27 mouse cellular contexts compared by ENCODE assay signal in the genomic region with DNA sequence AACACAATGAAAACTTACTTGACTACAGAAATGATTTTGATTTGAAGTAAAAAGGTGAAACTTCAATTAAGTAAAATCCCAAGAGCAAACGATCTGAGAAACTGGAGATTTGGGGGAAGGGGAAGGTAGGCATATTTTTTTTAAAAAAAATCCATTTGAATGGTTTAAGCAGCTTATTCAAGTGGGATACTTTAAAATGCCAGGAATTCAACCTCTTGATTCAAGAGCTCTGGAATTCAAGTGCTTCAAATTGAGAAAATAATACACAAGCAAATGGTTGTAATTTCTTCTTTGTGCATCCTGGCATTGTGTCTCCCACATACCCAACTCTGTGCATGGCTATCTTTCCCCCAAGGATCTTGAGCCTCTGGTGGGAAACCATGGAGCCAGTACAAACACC.
DNase-seq lines count a peak whose midpoint lies in the region; ATAC-seq and TF ChIP-seq lines count a peak whose summit lies in the region.
"Had no signal": no experiment of that assay in that cellular context is flagged by ENCODE, and none has a peak within 500 bp of the region (broad histone marks: within the 10 kb centered on the region; RNA-seq: fewer than 3 reads in every experiment).

No protein-coding gene starts in this region.

- no peak overlapping the region for H3K4me3 ChIP-seq in lung, embryonic 14.5 days (ENCODE audit: low read depth, low read length)
- H3K4me3 ChIP-seq in lung, postnatal 0 days (ENCODE audit: low read depth, low read length): no peak overlapping the region
- no peak overlapping the region for H3K4me3 ChIP-seq in embryonic fibroblast, embryonic 13.5 days (ENCODE audit: insufficient read depth, low read length)
- H3K4me3 ChIP-seq: embryonic facial prominence, embryonic 15.5 days; erythroblast, embryonic 14.5 days; forebrain, embryonic 12.5 days; forebrain, embryonic 15.5 days; heart, embryonic 12.5 days; heart, embryonic 15.5 days; hindbrain, embryonic 10.5 days had no signal

- peak overlapping the region; percentile 67; the same call in 1 of the 2 replicates for H3K27ac ChIP-seq in lung, embryonic 14.5 days (ENCODE audit: low read depth)
- 0 out of 2 replicates have a peak overlapping the region, but pooled peaks have one; percentile 14 for H3K27ac ChIP-seq in lung, postnatal 0 days (ENCODE audit: low read length)
- H3K27ac ChIP-seq in embryonic fibroblast, embryonic 13.5 days (ENCODE audit: insufficient read depth, low read length): peak overlapping the region; percentile 89
- H3K27ac ChIP-seq: embryonic facial prominence, embryonic 15.5 days; forebrain, embryonic 12.5 days; forebrain, embryonic 15.5 days; heart, embryonic 15.5 days; hindbrain, embryonic 10.5 days; hindbrain, embryonic 14.5 days; hindbrain, postnatal 0 days had no signal

- WGBS in lung, embryonic 14.5 days: 43% methylated on average over 1 of the region's 1 CpGs
- 56% methylated on average over 1 of the region's 1 CpGs for WGBS in lung, postnatal 0 days

- TF ChIP-seq CTCF in lung, embryonic 14.5 days (IDR thresholded peaks at IDR 0.05; ENCODE audit: low read depth): no peak
- no peak for TF ChIP-seq CTCF in lung, postnatal 0 days (IDR thresholded peaks at IDR 0.05)
- no peak for TF ChIP-seq CTCF in embryonic fibroblast, embryonic 13.5 days (IDR thresholded peaks at IDR 0.05; ENCODE audit: borderline replicate concordance, insufficient read depth, low read length)

- H3K4me1 ChIP-seq in lung, embryonic 14.5 days (ENCODE audit: insufficient read depth): peaks cover 16% of the 10 kb centered on the region
- H3K4me1 ChIP-seq in lung, postnatal 0 days (ENCODE audit: insufficient read depth, low read depth, low read length): peaks cover 8% of the 10 kb centered on the region
- peaks cover 28% of the 10 kb centered on the region for H3K4me1 ChIP-seq in embryonic fibroblast, embryonic 13.5 days (ENCODE audit: control insufficient read depth, insufficient read depth, low read length)

- no peak for ATAC-seq in lung, embryonic 14.5 days (ENCODE audit: insufficient read depth)
- ATAC-seq in lung, postnatal 0 days: peak; percentile 33
- ATAC-seq: forebrain, embryonic 15.5 days; hindbrain, postnatal 0 days; inflammation-experienced regulatory T-cells, adult 6 months had no signal

- no peaks in the 10 kb centered on the region for H3K27me3 ChIP-seq in lung, embryonic 14.5 days (ENCODE audit: insufficient read depth, low read length)
- no peaks in the 10 kb centered on the region for H3K27me3 ChIP-seq in lung, postnatal 0 days (replicated peaks; ENCODE audit: insufficient read depth, low read length)
- H3K27me3 ChIP-seq: CH12.LX; embryonic facial prominence, embryonic 15.5 days; forebrain, embryonic 12.5 days; forebrain, embryonic 15.5 days; heart, embryonic 12.5 days; heart, embryonic 15.5 days had no signal

- H3K36me3 ChIP-seq in lung, embryonic 14.5 days (ENCODE audit: insufficient read depth): no peaks in the 10 kb centered on the region
- no peaks in the 10 kb centered on the region; the same call in 1 of the 2 replicates for H3K36me3 ChIP-seq in lung, postnatal 0 days (ENCODE audit: insufficient read depth, low read length)
- H3K36me3 ChIP-seq: embryonic facial prominence, embryonic 15.5 days; forebrain, embryonic 12.5 days; forebrain, embryonic 15.5 days; heart, embryonic 12.5 days; heart, embryonic 15.5 days had no signal

- peak; percentile 49 for DNase-seq in lung, embryonic 14.5 days
- DNase-seq in lung, postnatal 10 days: no peak
- DNase-seq in lung, postnatal 0 days (ENCODE audit: low spot score): peak; percentile 58
- no peak for DNase-seq in lung, adult 18-20 months
- DNase-seq in right cerebral cortex, postnatal 4 days: no peak
- DNase-seq: adrenal gland, adult 2 months; adrenal gland, postnatal 14 days; cerebellum, adult 11 months; cerebellum, adult 2 months; cerebellum, adult 9-11 months; embryo, embryonic 11 days; gastrocnemius, postnatal 25 days; heart, adult 18-20 months; heart, postnatal 10 days; heart, postnatal 36 days had no signal

- H3K9ac ChIP-seq in lung, embryonic 14.5 days: no peak overlapping the region
- no peak overlapping the region for H3K9ac ChIP-seq in lung, postnatal 0 days (replicated peaks; ENCODE audit: low read depth)
- H3K9ac ChIP-seq: embryonic facial prominence, embryonic 15.5 days; forebrain, embryonic 12.5 days; forebrain, embryonic 15.5 days; heart, embryonic 12.5 days; heart, embryonic 15.5 days; hindbrain, embryonic 14.5 days had no signal

- TF ChIP-seq EP300 in lung, postnatal 0 days (IDR thresholded peaks at IDR 0.05): peak; percentile 88

- no peak for TF ChIP-seq POLR2A in embryonic fibroblast, embryonic 13.5 days (IDR thresholded peaks at IDR 0.05; ENCODE audit: low read depth, low read length)

- H3K9me3 ChIP-seq in lung, embryonic 14.5 days (ENCODE audit: low read depth, low read length): no peaks in the 10 kb centered on the region
- no peaks in the 10 kb centered on the region for H3K9me3 ChIP-seq in lung, postnatal 0 days (ENCODE audit: low read length)
- H3K9me3 ChIP-seq: embryonic facial prominence, embryonic 15.5 days; forebrain, embryonic 12.5 days; forebrain, embryonic 15.5 days; heart, embryonic 12.5 days; heart, embryonic 15.5 days; hindbrain, embryonic 10.5 days had no signal

- peak overlapping the region; percentile 21; the same call in 1 of the 2 replicates for H3K4me2 ChIP-seq in lung, embryonic 14.5 days
- H3K4me2 ChIP-seq in lung, postnatal 0 days (replicated peaks; ENCODE audit: low read depth, low read length): no peak overlapping the region
- H3K4me2 ChIP-seq: embryonic facial prominence, embryonic 15.5 days; forebrain, embryonic 12.5 days; forebrain, embryonic 15.5 days; heart, embryonic 12.5 days; heart, embryonic 15.5 days; hindbrain, embryonic 14.5 days had no signal

Comparison
In these comparisons a context has a peak if more than half of its experiments do, and no peak if none do; other contexts are left out.
1. DNase-seq: peak in lung, embryonic 14.5 days (single experiment) and lung, postnatal 0 days (single experiment); none in lung, postnatal 10 days (single experiment), lung, adult 18-20 months (0 of 2) and right cerebral cortex, postnatal 4 days (single experiment).
2. H3K27ac ChIP-seq: peak in every context shown above with its lines; median percentile 89 in embryonic fibroblast, embryonic 13.5 days; 67 in lung, embryonic 14.5 days; 14 in lung, postnatal 0 days.